Mouse (Mus musculus) G1E (cell line): ENCODE results near the gene Hsd17b11.

Source experiments
- CTCF ChIP-seq: IDR thresholded peaks from 2 replicates; pipeline ENCODE4 v1.5.1; 2012; ENCODE audit warnings: low read depth, low read length, inconsistent platforms, mixed read lengths
- GATA1 ChIP-seq: IDR thresholded peaks from 2 replicates; pipeline ENCODE4 v1.6.1; 2012; ENCODE audit warnings: borderline replicate concordance, low read length, inconsistent platforms, mixed read lengths
- POLR2AphosphoS5 ChIP-seq: IDR thresholded peaks from 2 replicates; pipeline ENCODE4 v1.6.1; 2012; ENCODE audit warnings: low read depth, low read length, inconsistent platforms; ENCODE audit not compliant: insufficient replicate concordance
- TAL1 ChIP-seq: conservative IDR thresholded peaks from 2 replicates; pipeline ENCODE4 v1.6.1; 2012; ENCODE audit warnings: low read depth, low read length, inconsistent platforms, mixed read lengths

- TF ChIP-seq CTCF (no peak), POLR2AphosphoS5 (no peak), GATA1 (no peak), TAL1 (no peak)
These were observed 67.1 kb downstream of the Hsd17b11 start for GRCm38 (mm10) chr5:103954638-103955037.
